Mouse (Mus musculus) ES-E14 (cell line): ENCODE results near the gene Pigz.

ENCODE experiments used
- MAFK ChIP-seq: IDR thresholded peaks from 2 replicates; pipeline ENCODE4 v1.6.1; 2014; ENCODE audit warnings: mild to moderate bottlenecking, low read depth, low read length, inconsistent platforms; ENCODE audit not compliant: insufficient read depth
- ZC3H11A ChIP-seq: IDR thresholded peaks from 2 replicates; pipeline ENCODE4 v1.6.1; 2012; ENCODE audit warnings: low read depth, mild to moderate bottlenecking, inconsistent platforms, low read length, borderline replicate concordance

GRCm38 (mm10) chr16:31918248-31918724, 15.4 kb upstream of the Pigz start:
- TF ChIP-seq ZC3H11A, result peak; percentile 63; the same call in 1 of the 2 replicates
- no peak for TF ChIP-seq MAFK
